Mouse (Mus musculus): ENCODE data around the gene Emc4. TPM values are rescaled to one million over a fixed set of nuclear protein-coding genes. Genes with fewer than 3 reads are reported as not detected.

Gene Emc4
- polyA plus RNA-seq, 1 experiment from 2014 or later = 107 TPM

DNA sequence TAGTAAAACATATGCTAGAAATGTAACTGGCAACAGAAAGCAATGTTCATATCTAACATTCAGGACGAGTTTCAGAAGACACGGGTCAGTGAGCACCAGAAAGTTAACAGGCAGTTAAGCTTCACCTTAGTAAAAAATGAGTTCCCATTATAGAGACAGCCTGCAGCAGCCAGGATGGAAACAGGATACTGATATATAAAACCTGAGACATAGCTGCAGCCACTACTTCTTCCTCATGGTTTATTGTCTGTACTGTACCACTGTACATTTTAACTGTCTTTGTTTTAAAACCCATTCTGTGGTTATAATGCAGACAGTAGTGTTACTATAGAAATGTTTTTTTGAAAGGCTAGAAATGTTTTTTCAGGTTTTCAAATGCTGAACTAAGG, 7.1 kb downstream of the Emc4 start:
- ATAC-seq (ENCODE audit: insufficient number of reproducible peaks, insufficient read depth, low FRiP score, low read depth) = no peak
- Histone ChIP-seq H3K27ac (replicated peaks in 1 of 2; ENCODE audit: control insufficient read depth in 1 of 2, insufficient read depth in 1 of 2, low read depth in 2 of 2, low read length in 2 of 2) (no peak overlapping the region), H3K9ac (ENCODE audit: low read length) (no peak overlapping the region), H3K9me3 (ENCODE audit: control insufficient read depth, low read length) (no peaks in the 10 kb centered on the region), H3K4me3 (ENCODE audit: control insufficient read depth in 1 of 2, insufficient read depth in 1 of 2, low read depth in 1 of 2, low read length in 2 of 2) (no peak overlapping the region), H3K27me3 (ENCODE audit: control insufficient read depth, insufficient read depth, low read length) (no peaks in the 10 kb centered on the region), H3K36me3 (ENCODE audit: control insufficient read depth, insufficient read depth, low read length) (peaks cover 96% of the 10 kb centered on the region), H3K4me1 (ENCODE audit: control insufficient read depth in 2 of 2, insufficient read depth in 2 of 2, low read length in 2 of 2) (no peaks in the 10 kb centered on the region), H3K4me2 (ENCODE audit: low read length) (no peak overlapping the region)
- WGBS = 89% methylated on average over 2 of the region's 2 CpGs

DNA sequence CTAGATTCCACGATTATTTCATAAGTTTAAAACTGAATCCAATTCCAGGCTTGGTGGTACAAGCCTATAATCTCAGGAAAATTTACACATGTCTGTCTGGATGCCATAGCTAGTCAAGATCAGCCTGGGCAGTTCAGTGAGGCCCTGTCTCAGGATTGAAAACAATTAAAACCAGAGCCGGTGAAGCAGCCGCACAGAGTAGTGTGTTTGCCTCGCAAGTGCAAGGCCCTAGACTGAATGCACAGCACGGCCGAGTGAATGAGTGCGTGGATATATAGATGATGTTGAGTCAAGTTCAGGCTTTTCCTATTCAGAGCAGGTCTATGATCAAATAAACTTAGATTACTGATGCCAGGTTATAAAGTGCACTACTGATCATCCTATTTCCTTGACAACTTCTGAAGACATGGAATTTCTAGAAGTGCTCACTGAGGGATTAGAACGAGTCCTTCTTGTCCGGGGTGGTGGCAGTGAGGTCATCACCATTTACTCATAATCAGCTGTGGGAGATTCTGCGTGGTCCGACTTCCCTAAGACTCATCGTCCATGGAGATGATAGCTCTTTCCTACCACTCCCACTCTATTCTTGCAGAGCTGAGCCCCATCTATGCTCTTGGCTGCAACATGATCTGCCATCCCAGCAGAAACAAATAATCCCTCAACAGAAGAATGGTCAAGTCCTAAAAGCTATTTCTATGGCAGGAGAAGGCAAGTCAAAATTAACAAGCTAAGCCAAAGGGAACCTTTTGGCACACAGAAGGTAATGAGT, 7.6 kb downstream of the Emc4 start:
- H3K36me3 ChIP-seq (ENCODE audit: control insufficient read depth, insufficient read depth, low read length) = peaks cover 98% of the 10 kb centered on the region
- H3K27me3 ChIP-seq (ENCODE audit: control insufficient read depth, insufficient read depth, low read length) = no peaks in the 10 kb centered on the region
- no peak for ATAC-seq (ENCODE audit: insufficient number of reproducible peaks, insufficient read depth, low FRiP score, low read depth)
- no peaks in the 10 kb centered on the region for H3K9me3 ChIP-seq (ENCODE audit: control insufficient read depth, low read length)
- H3K27ac ChIP-seq (replicated peaks in 1 of 2; ENCODE audit: control insufficient read depth in 1 of 2, insufficient read depth in 1 of 2, low read depth in 2 of 2, low read length in 2 of 2) = no peak overlapping the region
- H3K4me3 ChIP-seq (ENCODE audit: control insufficient read depth in 1 of 2, insufficient read depth in 1 of 2, low read depth in 1 of 2, low read length in 2 of 2) = no peak overlapping the region
- no peak overlapping the region for H3K9ac ChIP-seq (ENCODE audit: low read length)
- no peaks in the 10 kb centered on the region for H3K4me1 ChIP-seq (ENCODE audit: control insufficient read depth in 2 of 2, insufficient read depth in 2 of 2, low read length in 2 of 2)
- no peak overlapping the region for H3K4me2 ChIP-seq (ENCODE audit: low read length)
- WGBS = 87% methylated on average over 12 of the region's 12 CpGs

GRCm38 (mm10) chr2:112359611-112360010, 8.2 kb downstream of the Emc4 start:
- no peak overlapping the region for H3K27ac ChIP-seq (replicated peaks in 1 of 2; ENCODE audit: control insufficient read depth in 1 of 2, insufficient read depth in 1 of 2, low read depth in 2 of 2, low read length in 2 of 2)

DNA sequence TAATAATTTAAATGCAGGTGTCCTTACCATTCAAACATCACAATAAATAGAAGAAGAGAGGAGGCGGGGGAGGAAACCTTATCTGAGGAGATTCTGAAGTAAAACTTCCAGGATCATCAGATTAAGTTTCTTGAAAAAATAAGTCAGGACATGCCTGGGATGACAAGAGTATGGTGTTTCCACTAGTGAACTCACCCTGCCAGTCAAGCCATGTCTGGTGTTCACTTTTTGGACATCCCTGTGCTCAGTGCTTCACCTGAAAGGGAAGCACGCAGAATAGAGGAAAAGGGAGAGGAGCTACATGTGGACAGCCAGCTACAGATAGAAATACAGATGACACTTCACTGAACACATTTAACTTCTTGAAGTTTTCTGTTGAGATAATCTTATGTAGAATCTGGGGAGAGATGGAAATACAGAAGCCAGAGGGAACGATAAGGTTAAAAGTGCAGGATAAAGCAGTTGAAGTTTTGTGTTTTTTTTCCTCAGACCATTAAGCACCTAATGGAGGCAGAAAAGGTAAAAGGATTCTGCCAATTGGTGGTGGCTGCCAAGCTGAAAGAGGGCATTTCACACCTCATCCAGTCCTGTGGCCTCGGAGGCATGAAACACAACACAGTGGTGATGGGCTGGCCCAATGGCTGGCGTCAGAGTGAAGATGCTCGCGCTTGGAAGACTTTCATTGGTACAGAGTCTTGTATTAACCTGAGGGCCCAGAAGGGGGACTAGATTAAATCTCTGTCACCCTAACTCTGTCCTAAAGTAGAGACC, 14.0 kb downstream of the Emc4 start:
- peaks cover 95% of the 10 kb centered on the region for H3K36me3 ChIP-seq (ENCODE audit: control insufficient read depth, insufficient read depth, low read length)
- ATAC-seq (ENCODE audit: insufficient number of reproducible peaks, insufficient read depth, low FRiP score, low read depth) = no peak

More at GRCm38 (mm10) chr2:112359611-112360010, 8.2 kb downstream of the Emc4 start:
- no peak overlapping the region for H3K9ac ChIP-seq (ENCODE audit: low read length)
- 83% methylated on average over 2 of the region's 2 CpGs for WGBS
- no peaks in the 10 kb centered on the region for H3K4me1 ChIP-seq (ENCODE audit: control insufficient read depth in 2 of 2, insufficient read depth in 2 of 2, low read length in 2 of 2)
- no peaks in the 10 kb centered on the region for H3K9me3 ChIP-seq (ENCODE audit: control insufficient read depth, low read length)
- no peak overlapping the region for H3K4me3 ChIP-seq (ENCODE audit: control insufficient read depth in 1 of 2, insufficient read depth in 1 of 2, low read depth in 1 of 2, low read length in 2 of 2)
- no peak for ATAC-seq (ENCODE audit: insufficient number of reproducible peaks, insufficient read depth, low FRiP score, low read depth)
- H3K27me3 ChIP-seq (ENCODE audit: control insufficient read depth, insufficient read depth, low read length) = no peaks in the 10 kb centered on the region
- H3K4me2 ChIP-seq (ENCODE audit: low read length) = no peak overlapping the region
- peaks cover 98% of the 10 kb centered on the region for H3K36me3 ChIP-seq (ENCODE audit: control insufficient read depth, insufficient read depth, low read length)

DNA sequence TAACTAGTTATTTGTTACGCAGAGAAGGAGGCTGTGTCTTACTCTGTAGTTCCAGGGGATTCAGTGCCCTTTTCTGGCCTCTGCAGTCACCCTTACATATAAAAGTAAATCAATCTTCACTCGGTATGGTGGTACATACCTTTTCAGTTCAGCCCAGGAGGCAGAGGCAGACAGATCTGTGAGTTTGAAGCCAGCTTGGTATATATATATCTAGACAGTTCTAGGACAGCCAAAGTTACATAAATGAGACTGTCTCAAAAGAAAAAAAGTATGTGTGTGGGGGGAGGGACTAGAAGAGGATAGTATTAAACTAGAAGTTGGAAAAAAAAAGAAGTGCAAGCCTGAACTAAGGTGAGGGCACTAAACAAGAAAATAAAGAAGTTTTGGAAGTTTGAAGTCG, 19.6 kb downstream of the Emc4 start:
- Histone ChIP-seq H3K4me2 (ENCODE audit: low read length) (no peak overlapping the region), H3K27me3 (ENCODE audit: control insufficient read depth, insufficient read depth, low read length) (no peaks in the 10 kb centered on the region), H3K27ac (replicated peaks in 1 of 2; ENCODE audit: control insufficient read depth in 1 of 2, insufficient read depth in 1 of 2, low read depth in 2 of 2, low read length in 2 of 2) (no peak overlapping the region), H3K4me1 (ENCODE audit: control insufficient read depth in 2 of 2, insufficient read depth in 2 of 2, low read length in 2 of 2) (no peaks in the 10 kb centered on the region), H3K9me3 (ENCODE audit: control insufficient read depth, low read length) (no peaks in the 10 kb centered on the region), H3K9ac (ENCODE audit: low read length) (no peak overlapping the region), H3K4me3 (ENCODE audit: control insufficient read depth in 1 of 2, insufficient read depth in 1 of 2, low read depth in 1 of 2, low read length in 2 of 2) (no peak overlapping the region), H3K36me3 (ENCODE audit: control insufficient read depth, insufficient read depth, low read length) (peaks cover 89% of the 10 kb centered on the region)
- 90% methylated on average over 3 of the region's 3 CpGs for WGBS
- ATAC-seq (ENCODE audit: insufficient number of reproducible peaks, insufficient read depth, low FRiP score, low read depth) = no peak

More for the DNA sequence above, 14.0 kb downstream of the Emc4 start:
- Histone ChIP-seq H3K9me3 (ENCODE audit: control insufficient read depth, low read length) (no peaks in the 10 kb centered on the region), H3K27me3 (ENCODE audit: control insufficient read depth, insufficient read depth, low read length) (no peaks in the 10 kb centered on the region), H3K4me3 (ENCODE audit: control insufficient read depth in 1 of 2, insufficient read depth in 1 of 2, low read depth in 1 of 2, low read length in 2 of 2) (no peak overlapping the region), H3K27ac (replicated peaks in 1 of 2; ENCODE audit: control insufficient read depth in 1 of 2, insufficient read depth in 1 of 2, low read depth in 2 of 2, low read length in 2 of 2) (no peak overlapping the region), H3K4me2 (ENCODE audit: low read length) (no peak overlapping the region), H3K4me1 (ENCODE audit: control insufficient read depth in 2 of 2, insufficient read depth in 2 of 2, low read length in 2 of 2) (no peaks in the 10 kb centered on the region), H3K9ac (ENCODE audit: low read length) (no peak overlapping the region)
- 86% methylated on average over 7 of the region's 7 CpGs for WGBS

DNA sequence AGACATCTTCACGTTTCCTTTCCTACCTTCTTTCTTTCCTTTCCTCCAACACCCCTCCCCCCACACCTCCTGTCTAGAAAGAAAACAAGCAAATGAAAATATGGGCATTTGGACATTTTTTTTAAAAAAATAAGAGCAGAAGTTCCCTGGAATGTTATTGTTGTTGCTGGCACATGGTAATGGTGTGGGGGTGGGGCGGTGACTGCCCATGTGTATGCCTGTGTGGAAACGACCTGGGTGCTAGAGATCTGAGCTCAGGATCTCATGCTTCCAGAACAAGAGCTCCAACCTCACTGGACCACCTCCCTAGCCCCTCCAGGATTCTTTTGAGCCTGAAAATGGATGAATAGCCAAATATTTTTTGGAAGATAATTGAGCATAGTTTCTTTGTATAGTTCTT, 26.7 kb downstream of the Emc4 start:
- ATAC-seq (ENCODE audit: insufficient number of reproducible peaks, insufficient read depth, low FRiP score, low read depth) = no peak
- H3K9me3 ChIP-seq (ENCODE audit: control insufficient read depth, low read length) = no peaks in the 10 kb centered on the region
- no peaks in the 10 kb centered on the region for H3K27me3 ChIP-seq (ENCODE audit: control insufficient read depth, insufficient read depth, low read length)
- 70% methylated on average over 3 of the region's 3 CpGs for WGBS
- H3K4me2 ChIP-seq (ENCODE audit: low read length) = no peak overlapping the region
- H3K36me3 ChIP-seq (ENCODE audit: control insufficient read depth, insufficient read depth, low read length) = peaks cover 85% of the 10 kb centered on the region
- H3K27ac ChIP-seq (replicated peaks in 1 of 2; ENCODE audit: control insufficient read depth in 1 of 2, insufficient read depth in 1 of 2, low read depth in 2 of 2, low read length in 2 of 2) = no peak overlapping the region
- no peak overlapping the region for H3K4me3 ChIP-seq (ENCODE audit: control insufficient read depth in 1 of 2, insufficient read depth in 1 of 2, low read depth in 1 of 2, low read length in 2 of 2)
- no peaks in the 10 kb centered on the region for H3K4me1 ChIP-seq (ENCODE audit: control insufficient read depth in 2 of 2, insufficient read depth in 2 of 2, low read length in 2 of 2)
- H3K9ac ChIP-seq (ENCODE audit: low read length) = no peak overlapping the region

DNA sequence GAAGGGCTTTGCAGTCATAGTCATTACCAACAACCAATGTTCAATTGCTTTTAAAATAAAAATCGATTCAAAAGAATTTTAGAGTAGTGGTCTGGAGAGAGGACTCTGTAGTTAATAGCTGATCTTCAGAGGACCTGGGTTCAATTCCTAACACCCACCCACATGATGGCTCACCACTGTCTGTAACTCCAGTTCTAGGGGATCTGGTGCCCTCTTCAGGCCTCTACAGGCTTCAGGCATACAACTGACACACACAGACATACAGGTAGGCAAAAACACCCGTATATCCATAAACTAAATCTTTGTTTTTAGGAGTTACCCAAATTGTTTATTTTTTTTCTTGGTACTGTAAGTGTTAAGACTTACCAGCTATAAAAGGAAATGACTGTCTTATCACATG, 28.1 kb downstream of the Emc4 start:
- no peak for ATAC-seq (ENCODE audit: insufficient number of reproducible peaks, insufficient read depth, low FRiP score, low read depth)
- 92% methylated on average over 2 of the region's 2 CpGs for WGBS
- H3K27ac ChIP-seq (replicated peaks in 1 of 2; ENCODE audit: control insufficient read depth in 1 of 2, insufficient read depth in 1 of 2, low read depth in 2 of 2, low read length in 2 of 2) = no peak overlapping the region
- H3K27me3 ChIP-seq (ENCODE audit: control insufficient read depth, insufficient read depth, low read length) = no peaks in the 10 kb centered on the region
- H3K9me3 ChIP-seq (ENCODE audit: control insufficient read depth, low read length) = no peaks in the 10 kb centered on the region
- H3K4me3 ChIP-seq (ENCODE audit: control insufficient read depth in 1 of 2, insufficient read depth in 1 of 2, low read depth in 1 of 2, low read length in 2 of 2) = no peak overlapping the region
- H3K36me3 ChIP-seq (ENCODE audit: control insufficient read depth, insufficient read depth, low read length) = peaks cover 87% of the 10 kb centered on the region
- H3K4me1 ChIP-seq (ENCODE audit: control insufficient read depth in 2 of 2, insufficient read depth in 2 of 2, low read length in 2 of 2) = no peaks in the 10 kb centered on the region
- H3K4me2 ChIP-seq (ENCODE audit: low read length) = no peak overlapping the region
- no peak overlapping the region for H3K9ac ChIP-seq (ENCODE audit: low read length)
